Mouse (Mus musculus) cerebellum, postnatal 14 days (tissue): ENCODE measurements at regions not wholly inside any gene's neighbourhood (a gene's known extent, or its start where the extent isn't known, plus 50 kb on each side); places are given as distances from the start of the nearest gene placed in this dataset.

ENCODE experiments used
- DNase-seq, 2 experiments: peaks; one replicate each; pipeline ENCODE4 v3.0.0; 2021; ENCODE audit warnings: mixed read lengths in 2 of 2

- DNase-seq, result peak; percentile 42 to 49
These were observed 59.8 kb upstream of the Nrg3 start for GRCm38 (mm10) chr14:39532689-39533088.
